Mouse (Mus musculus) retina, postnatal 1 day (tissue): ENCODE data around the gene Gas2l3.

Source experiments
- DNase-seq: peaks from one replicate; pipeline ENCODE4 v3.0.0-alpha.2; 2012

Gas2l3 gene

GRCm38 (mm10) chr10:89442640-89443039 lies 1.1 kb downstream of the Gas2l3 start:
- no peak for DNase-seq

GRCm38 (mm10) chr10:89441961-89442360 lies 1.8 kb downstream of the Gas2l3 start:
- DNase-seq: no peak

GRCm38 (mm10) chr10:89439380-89439779 lies 4.4 kb downstream of the Gas2l3 start:
- DNase-seq: no peak

- no peak for DNase-seq
Observed at GRCm38 (mm10) chr10:89437996-89438395, 5.8 kb downstream of the Gas2l3 start.

- no peak for DNase-seq
Observed at GRCm38 (mm10) chr10:89437472-89437871, 6.3 kb downstream of the Gas2l3 start.

- DNase-seq: peak; percentile 52
Observed at GRCm38 (mm10) chr10:89435920-89436319, 7.8 kb downstream of the Gas2l3 start.

GRCm38 (mm10) chr10:89435413-89435812 lies 8.4 kb downstream of the Gas2l3 start:
- peak; percentile 26 for DNase-seq

- peak; percentile 86 for DNase-seq
Observed at GRCm38 (mm10) chr10:89434509-89435210, 9.1 kb downstream of the Gas2l3 start.

- DNase-seq: no peak
Observed at GRCm38 (mm10) chr10:89432743-89433142, 11.0 kb downstream of the Gas2l3 start.

- DNase-seq: no peak
Observed at GRCm38 (mm10) chr10:89430751-89431150, 13.0 kb downstream of the Gas2l3 start.

- DNase-seq: no peak
Observed at GRCm38 (mm10) chr10:89424800-89425393, 18.9 kb downstream of the Gas2l3 start.

- DNase-seq: no peak
Observed at GRCm38 (mm10) chr10:89424217-89424616, 19.6 kb downstream of the Gas2l3 start.

GRCm38 (mm10) chr10:89423164-89423778 lies 20.5 kb downstream of the Gas2l3 start:
- DNase-seq: no peak

- no peak for DNase-seq
Observed at GRCm38 (mm10) chr10:89422504-89423158, 21.1 kb downstream of the Gas2l3 start.

- DNase-seq: no peak
Observed at GRCm38 (mm10) chr10:89417966-89418365, 25.8 kb downstream of the Gas2l3 start.

GRCm38 (mm10) chr10:89415478-89415877 lies 28.3 kb downstream of the Gas2l3 start:
- no peak for DNase-seq

GRCm38 (mm10) chr10:89407551-89407950 lies 36.2 kb downstream of the Gas2l3 start:
- no peak for DNase-seq

GRCm38 (mm10) chr10:89406733-89407484 lies 36.9 kb downstream of the Gas2l3 start:
- DNase-seq: no peak

GRCm38 (mm10) chr10:89404936-89405335 lies 38.8 kb downstream of the Gas2l3 start:
- peak; percentile 53 for DNase-seq

GRCm38 (mm10) chr10:89400674-89401336 lies 43.0 kb downstream of the Gas2l3 start:
- no peak for DNase-seq

- DNase-seq: peak; percentile 76
Observed at GRCm38 (mm10) chr10:89395823-89396222, 47.9 kb downstream of the Gas2l3 start.

GRCm38 (mm10) chr10:89395321-89395720 lies 48.4 kb downstream of the Gas2l3 start:
- no peak for DNase-seq
